Mouse (Mus musculus) intestine, embryonic 15.5 days (tissue): ENCODE measurements around the gene Xdh. TPM values are rescaled to one million over a fixed set of nuclear protein-coding genes. Genes with fewer than 3 reads are reported as not detected.
A peak's percentile ranks its signal among the peaks of the same experiment; 100 is the strongest.

ENCODE experiments used
- ATAC-seq: fragments of 200-750 bp; cut with Nextera tagmentation; 2 replicates; pipeline ENCODE4 v1.8.0; 2017; ENCODE audit warnings: moderate TSS enrichment, moderate library complexity
- H3K27ac ChIP-seq: fragments of 300-500 bp; sonication (generic); 2 replicates; pipeline ENCODE4 v1.5.1; 2015; ENCODE audit warnings: mild to moderate bottlenecking, inconsistent platforms
- H3K27me3 ChIP-seq: fragments of 300-500 bp; sonication (generic); replicated peaks from 2 replicates; pipeline ENCODE4 v1.6.1; 2015; ENCODE audit warnings: inconsistent platforms
- H3K36me3 ChIP-seq: fragments of 300-500 bp; sonication (generic); 2 replicates; pipeline ENCODE4 v1.6.1; 2015; ENCODE audit warnings: inconsistent platforms
- H3K4me1 ChIP-seq: fragments of 300-500 bp; sonication (generic); replicated peaks from 2 replicates; pipeline ENCODE4 v1.6.1; 2015; ENCODE audit warnings: inconsistent platforms
- H3K4me2 ChIP-seq: fragments of 300-500 bp; sonication (generic); replicated peaks from 2 replicates; pipeline ENCODE4 v1.6.1; 2015; ENCODE audit warnings: mild to moderate bottlenecking, inconsistent platforms
- H3K4me3 ChIP-seq: fragments of 300-500 bp; sonication (generic); replicated peaks from 2 replicates; pipeline ENCODE4 v1.5.1; 2015; ENCODE audit warnings: inconsistent platforms
- H3K9ac ChIP-seq: fragments of 300-500 bp; sonication (generic); 2 replicates; pipeline ENCODE4 v1.6.1; 2015; ENCODE audit warnings: inconsistent platforms
- H3K9me3 ChIP-seq: fragments of 300-500 bp; sonication (generic); 2 replicates; pipeline ENCODE4 v1.6.1; 2016; ENCODE audit warnings: inconsistent platforms
- WGBS: fragments of 180-500 bp; shearing (Covaris S2); methylation state at CpG from one replicate; pipeline ENCODE4 v1.1.7; 2015; 5-methylcytosine and 5-hydroxymethylcytosine counted together
- polyA plus RNA-seq: library from polyadenylated mRNA; unstranded; fragments of >200 nt; fragmentation: Nextera tagmentation; extraction: Ambion mirVana; gene quantifications from 2 replicates; pipeline ENCODE4 v1.2.1, GENCODE M21; 2015

Gene Xdh
- polyA plus RNA-seq, 1 experiment from 2014 or later, result 1.9 TPM

- H3K9me3 ChIP-seq, result no peaks in the 10 kb centered on the region
- no peak overlapping the region for H3K4me3 ChIP-seq
- 0 out of 2 replicates have a peak, but pooled peaks have one; percentile 47 for ATAC-seq
- no peaks in the 10 kb centered on the region for H3K27me3 ChIP-seq
- no peak overlapping the region for H3K27ac ChIP-seq
- H3K4me2 ChIP-seq, result no peak overlapping the region
- 0 out of 2 replicates have a peak, but pooled peaks cover 5% of the 10 kb centered on the region for H3K4me1 ChIP-seq
- WGBS, result 66% methylated on average over 2 of the region's 2 CpGs
- H3K9ac ChIP-seq, result no peak overlapping the region
- H3K36me3 ChIP-seq, result no peaks in the 10 kb centered on the region
Measured at GRCm38 (mm10) chr17:73962628-73963043, 12.6 kb upstream of the Xdh start.

- Histone ChIP-seq H3K4me3 (no peak overlapping the region), H3K9me3 (no peaks in the 10 kb centered on the region), H3K27me3 (no peaks in the 10 kb centered on the region), H3K27ac (no peak overlapping the region), H3K4me2 (no peak overlapping the region), H3K4me1 (0 out of 2 replicates have a peak, but pooled peaks cover 5% of the 10 kb centered on the region), H3K36me3 (no peaks in the 10 kb centered on the region), H3K9ac (no peak overlapping the region)
- ATAC-seq, result 0 out of 2 replicates have a peak, but pooled peaks have one; percentile 20
- WGBS, result 93% methylated on average over 1 of the region's 1 CpGs
Measured at GRCm38 (mm10) chr17:73961801-73962403, 11.9 kb upstream of the Xdh start.

GRCm38 (mm10) chr17:73960745-73961144 is 10.7 kb upstream of the Xdh start:
- H3K4me2 ChIP-seq, result no peak overlapping the region
- 84% methylated on average over 4 of the region's 4 CpGs for WGBS
- 0 out of 2 replicates have a peak, but pooled peaks cover 5% of the 10 kb centered on the region for H3K4me1 ChIP-seq
- no peak overlapping the region for H3K4me3 ChIP-seq
- H3K27me3 ChIP-seq, result no peaks in the 10 kb centered on the region
- H3K9me3 ChIP-seq, result no peaks in the 10 kb centered on the region
- no peak overlapping the region for H3K27ac ChIP-seq
- ATAC-seq, result no peak
- no peaks in the 10 kb centered on the region for H3K36me3 ChIP-seq
- H3K9ac ChIP-seq, result no peak overlapping the region

GRCm38 (mm10) chr17:73952103-73952521 is 2.1 kb upstream of the Xdh start:
- Histone ChIP-seq H3K27me3 (no peaks in the 10 kb centered on the region), H3K9me3 (no peaks in the 10 kb centered on the region), H3K4me1 (0 out of 2 replicates have a peak, but pooled peaks cover 2% of the 10 kb centered on the region), H3K4me3 (no peak overlapping the region), H3K36me3 (no peaks in the 10 kb centered on the region), H3K4me2 (no peak overlapping the region), H3K9ac (no peak overlapping the region), H3K27ac (no peak overlapping the region)
- 82% methylated on average over 4 of the region's 4 CpGs for WGBS
- ATAC-seq, result no peak

- no peaks in the 10 kb centered on the region for H3K36me3 ChIP-seq
- H3K4me3 ChIP-seq, result no peak overlapping the region
- 80% methylated on average over 5 of the region's 5 CpGs for WGBS
- H3K4me1 ChIP-seq, result 0 out of 2 replicates have a peak, but pooled peaks cover 2% of the 10 kb centered on the region
- H3K9ac ChIP-seq, result no peak overlapping the region
- no peak for ATAC-seq
- H3K27me3 ChIP-seq, result no peaks in the 10 kb centered on the region
- H3K27ac ChIP-seq, result no peak overlapping the region
- no peaks in the 10 kb centered on the region for H3K9me3 ChIP-seq
- H3K4me2 ChIP-seq, result no peak overlapping the region
Measured at GRCm38 (mm10) chr17:73950970-73951369, 974 bp upstream of the Xdh start.

GRCm38 (mm10) chr17:73949498-73949897 is 498 bp downstream of the Xdh start:
- peak; percentile 32; the same call in 1 of the 2 replicates for ATAC-seq
- Histone ChIP-seq H3K4me2 (no peak overlapping the region), H3K36me3 (no peaks in the 10 kb centered on the region), H3K9ac (no peak overlapping the region), H3K9me3 (no peaks in the 10 kb centered on the region), H3K4me1 (0 out of 2 replicates have a peak, but pooled peaks cover 2% of the 10 kb centered on the region), H3K27me3 (no peaks in the 10 kb centered on the region), H3K27ac (no peak overlapping the region), H3K4me3 (no peak overlapping the region)
- 85% methylated on average over 4 of the region's 4 CpGs for WGBS

- H3K4me1 ChIP-seq, result 0 out of 2 replicates have a peak, but pooled peaks cover 2% of the 10 kb centered on the region
- H3K9me3 ChIP-seq, result no peaks in the 10 kb centered on the region
- no peak overlapping the region for H3K9ac ChIP-seq
- H3K4me2 ChIP-seq, result no peak overlapping the region
- WGBS, result 82% methylated on average over 2 of the region's 2 CpGs
- H3K36me3 ChIP-seq, result no peaks in the 10 kb centered on the region
- no peak overlapping the region for H3K4me3 ChIP-seq
- no peak overlapping the region for H3K27ac ChIP-seq
- no peaks in the 10 kb centered on the region for H3K27me3 ChIP-seq
- ATAC-seq, result no peak
Measured at GRCm38 (mm10) chr17:73948801-73949200, 1.2 kb downstream of the Xdh start.

- Histone ChIP-seq H3K9ac (no peak overlapping the region), H3K4me2 (no peak overlapping the region), H3K36me3 (no peaks in the 10 kb centered on the region), H3K27me3 (no peaks in the 10 kb centered on the region), H3K9me3 (no peaks in the 10 kb centered on the region), H3K27ac (no peak overlapping the region), H3K4me3 (no peak overlapping the region), H3K4me1 (0 out of 2 replicates have a peak, but pooled peaks cover 2% of the 10 kb centered on the region)
- WGBS, result 64% methylated on average over 3 of the region's 3 CpGs
- ATAC-seq, result no peak
Measured at GRCm38 (mm10) chr17:73948039-73948438, 2.0 kb downstream of the Xdh start.

- Histone ChIP-seq H3K36me3 (no peaks in the 10 kb centered on the region), H3K4me1 (0 out of 2 replicates have a peak, but pooled peaks cover 2% of the 10 kb centered on the region), H3K27me3 (no peaks in the 10 kb centered on the region), H3K27ac (no peak overlapping the region), H3K9me3 (no peaks in the 10 kb centered on the region), H3K9ac (no peak overlapping the region), H3K4me2 (no peak overlapping the region), H3K4me3 (no peak overlapping the region)
- WGBS, result 58% methylated on average over 5 of the region's 5 CpGs
- no peak for ATAC-seq
Measured at GRCm38 (mm10) chr17:73946856-73947255, 3.1 kb downstream of the Xdh start.

GRCm38 (mm10) chr17:73944661-73945060 is 5.3 kb downstream of the Xdh start:
- whole genome bisulfite sequencing, result 81% methylated on average over 5 of the region's 5 CpGs
- no peaks in the 10 kb centered on the region for H3K4me1 ChIP-seq
- no peak overlapping the region for H3K27ac ChIP-seq
- H3K36me3 ChIP-seq, result no peaks in the 10 kb centered on the region
- no peak overlapping the region for H3K4me3 ChIP-seq
- H3K4me2 ChIP-seq, result no peak overlapping the region
- no peak for ATAC-seq
- H3K27me3 ChIP-seq, result no peaks in the 10 kb centered on the region
- H3K9ac ChIP-seq, result no peak overlapping the region
- no peaks in the 10 kb centered on the region for H3K9me3 ChIP-seq

- no peaks in the 10 kb centered on the region for H3K36me3 ChIP-seq
- H3K4me3 ChIP-seq, result no peak overlapping the region
- H3K4me2 ChIP-seq, result peak overlapping the region; percentile 40
- H3K27me3 ChIP-seq, result no peaks in the 10 kb centered on the region
- no peaks in the 10 kb centered on the region for H3K9me3 ChIP-seq
- no peak overlapping the region for H3K9ac ChIP-seq
- 41% methylated on average over 3 of the region's 3 CpGs for WGBS
- no peaks in the 10 kb centered on the region for H3K4me1 ChIP-seq
- H3K27ac ChIP-seq, result peak overlapping the region; percentile 77
- ATAC-seq, result peak; percentile 91
Measured at GRCm38 (mm10) chr17:73942268-73942962, 7.6 kb downstream of the Xdh start.

- no peaks in the 10 kb centered on the region for H3K36me3 ChIP-seq
- no peaks in the 10 kb centered on the region for H3K9me3 ChIP-seq
- H3K4me2 ChIP-seq, result peak overlapping the region; percentile 30
- no peak overlapping the region for H3K4me3 ChIP-seq
- peak; percentile 76 for ATAC-seq
- H3K27ac ChIP-seq, result peak overlapping the region; percentile 77; the same call in 1 of the 2 replicates
- 51% methylated on average over 3 of the region's 3 CpGs for WGBS
- no peaks in the 10 kb centered on the region for H3K4me1 ChIP-seq
- no peaks in the 10 kb centered on the region for H3K27me3 ChIP-seq
- H3K9ac ChIP-seq, result no peak overlapping the region
Measured at GRCm38 (mm10) chr17:73941816-73942215, 8.2 kb downstream of the Xdh start.
